In genomic region chr12:118930386-118931318, GRCm38 (mm10) we compare ENCODE assay signal across 8 mouse cellular contexts. TPM values are rescaled to one million over a fixed set of nuclear protein-coding genes. Genes with fewer than 3 reads are reported as not detected.
A peak's percentile ranks its signal among the peaks of the same experiment; 100 is the strongest.
DNase-seq lines count a peak whose midpoint lies in the region; ATAC-seq and TF ChIP-seq lines count a peak whose summit lies in the region.

No protein-coding gene starts in this region.

- no peaks in the 10 kb centered on the region for H3K9me3 ChIP-seq in CH12.LX (replicated peaks; ENCODE audit: low read length)
- no peaks in the 10 kb centered on the region for H3K9me3 ChIP-seq in forebrain, embryonic 12.5 days
- H3K9me3 ChIP-seq in liver, embryonic 14.5 days (ENCODE audit: control insufficient read depth, low read length): no peaks in the 10 kb centered on the region
- H3K9me3 ChIP-seq in neural tube, embryonic 12.5 days: no peaks in the 10 kb centered on the region

- no peak for TF ChIP-seq EP300 in CH12.LX (IDR thresholded peaks at IDR 0.05; ENCODE audit: low read length)
- no peak for TF ChIP-seq EP300 in liver, embryonic 14.5 days (IDR thresholded peaks at IDR 0.05; ENCODE audit: low read depth)

- H3K27me3 ChIP-seq in CH12.LX (replicated peaks): no peaks in the 10 kb centered on the region
- H3K27me3 ChIP-seq in forebrain, embryonic 12.5 days: no peaks in the 10 kb centered on the region
- H3K27me3 ChIP-seq in liver, embryonic 14.5 days (ENCODE audit: control insufficient read depth, insufficient read depth, low read length): no peaks in the 10 kb centered on the region
- H3K27me3 ChIP-seq in neural tube, embryonic 12.5 days (replicated peaks): no peaks in the 10 kb centered on the region

- no peak for TF ChIP-seq POLR2A in CH12.LX (IDR thresholded peaks at IDR 0.05; ENCODE audit: low read depth, low read length)
- no peak for TF ChIP-seq POLR2A in brain, embryonic 14.5 days (IDR thresholded peaks at IDR 0.05; ENCODE audit: borderline replicate concordance, extremely low read depth, insufficient read depth, insufficient read length, poor library complexity, severe bottlenecking)

- peak; percentile 87 for DNase-seq in CH12.LX (ENCODE audit: extremely low read depth)
- peak; percentile 91 for DNase-seq in brain, embryonic 14.5 days (ENCODE audit: low read depth)
- DNase-seq in heart, postnatal 25 days (ENCODE audit: low spot score): peak; percentile 1
- peak; percentile 55 to 77 for DNase-seq in kidney, postnatal 36 days
- peak; percentile 4 to 28 (median 20) for DNase-seq in liver, embryonic 14.5 days (ENCODE audit: low read depth in 3 of 3, low spot score in 3 of 3)
- peak; percentile 44 for DNase-seq in testis, postnatal 14 days (ENCODE audit: low spot score)

- no peak overlapping the region for H3K27ac ChIP-seq in CH12.LX (ENCODE audit: insufficient read depth, low read depth)
- H3K27ac ChIP-seq in forebrain, embryonic 12.5 days: no peak overlapping the region
- H3K27ac ChIP-seq in liver, embryonic 14.5 days: no peak overlapping the region
- H3K27ac ChIP-seq in neural tube, embryonic 12.5 days: no peak overlapping the region

- H3K4me3 ChIP-seq in CH12.LX (replicated peaks in 1 of 3; ENCODE audit: low read depth in 2 of 3, low read length in 2 of 3, poor library complexity in 1 of 3): peak overlapping the region in 2 of 3 experiments; percentile 18 to 50
- H3K4me3 ChIP-seq in forebrain, embryonic 12.5 days (replicated peaks): no peak overlapping the region
- H3K4me3 ChIP-seq in liver, embryonic 14.5 days (ENCODE audit: insufficient read depth in 1 of 2, low read depth in 2 of 2, low read length in 2 of 2): no peak overlapping the region
- H3K4me3 ChIP-seq in neural tube, embryonic 12.5 days: no peak overlapping the region

- H3K79me2 ChIP-seq in CH12.LX (replicated peaks; ENCODE audit: control insufficient read depth, extremely low read depth, insufficient read depth, poor library complexity, severe bottlenecking): no peaks in the 10 kb centered on the region

- H3K4me2 ChIP-seq in CH12.LX (ENCODE audit: insufficient read depth, low read depth, poor library complexity, severe bottlenecking): peak overlapping the region; percentile 87
- H3K4me2 ChIP-seq in forebrain, embryonic 12.5 days: peak overlapping the region; percentile 32
- no peak overlapping the region for H3K4me2 ChIP-seq in liver, embryonic 14.5 days (ENCODE audit: low read depth)
- peak overlapping the region; percentile 49 for H3K4me2 ChIP-seq in neural tube, embryonic 12.5 days (replicated peaks)

- dilution Hi-C loops in CH12.LX (cut with MboI; ENCODE audit: extremely low pct_ligation_motif_present, extremely low pct_unique_long_range_greater_than_20kb, low sequenced_read_pairs): no loop called here

- intact Hi-C loops in heart, postnatal 25 days (cut with DNase I): no loop called here

- in situ Hi-C loops in CH12.LX (cut with MboI; ENCODE audit: low pct_ligation_motif_present, low pct_unique_long_range_greater_than_20kb, low sequenced_read_pairs): loop anchor here (25.0 kb wide), 1 partner anchor 557 kb away; no protein-coding TSS in a partner anchor

- H3K36me3 ChIP-seq in CH12.LX (replicated peaks in 1 of 2; ENCODE audit: control insufficient read depth in 1 of 2, insufficient read depth in 1 of 2, low read length in 1 of 2): no peaks in the 10 kb centered on the region
- no peaks in the 10 kb centered on the region for H3K36me3 ChIP-seq in forebrain, embryonic 12.5 days (replicated peaks)
- H3K36me3 ChIP-seq in liver, embryonic 14.5 days (replicated peaks; ENCODE audit: control insufficient read depth, insufficient read depth, low read depth): no peaks in the 10 kb centered on the region
- no peaks in the 10 kb centered on the region for H3K36me3 ChIP-seq in neural tube, embryonic 12.5 days

- peak; percentile 82 for TF ChIP-seq RAD21 in CH12.LX (IDR thresholded peaks at IDR 0.05; ENCODE audit: low read depth, low read length)

- peak overlapping the region; percentile 64 for H3K9ac ChIP-seq in CH12.LX (ENCODE audit: insufficient read depth, low read depth)
- no peak overlapping the region for H3K9ac ChIP-seq in forebrain, embryonic 12.5 days
- no peak overlapping the region for H3K9ac ChIP-seq in liver, embryonic 14.5 days (replicated peaks)
- H3K9ac ChIP-seq in neural tube, embryonic 12.5 days: 0 out of 2 replicates have a peak overlapping the region, but pooled peaks have one; percentile 26

- peak; percentile 73 for ATAC-seq in forebrain, embryonic 12.5 days (ENCODE audit: low FRiP score)
- ATAC-seq in liver, embryonic 14.5 days (ENCODE audit: insufficient read depth): 0 out of 2 replicates have a peak, but pooled peaks have one; percentile 21
- peak; percentile 75 for ATAC-seq in neural tube, embryonic 12.5 days (ENCODE audit: low FRiP score, low read depth)

- TF ChIP-seq CTCF in CH12.LX (conservative IDR thresholded peaks at IDR 0.05 in 1 of 2, IDR thresholded peaks at IDR 0.05 in 1 of 2; ENCODE audit: low read depth in 2 of 2, low read length in 2 of 2): peak; percentile 79 to 85
- TF ChIP-seq CTCF in brain, embryonic 14.5 days (IDR thresholded peaks at IDR 0.05; ENCODE audit: borderline replicate concordance, extremely low read depth, insufficient read depth, insufficient read length): peak; percentile 42; the same call in 1 of the 2 replicates
- peak; percentile 48 for TF ChIP-seq CTCF in liver, embryonic 14.5 days (IDR thresholded peaks at IDR 0.05; ENCODE audit: low read depth)

- 21% methylated on average over 13 of the region's 13 CpGs for WGBS in forebrain, embryonic 12.5 days
- whole genome bisulfite sequencing in liver, embryonic 14.5 days (ENCODE audit: insufficient replicate concordance): 22% methylated on average over 13 of the region's 13 CpGs
- 20% methylated on average over 13 of the region's 13 CpGs for WGBS in neural tube, embryonic 12.5 days

- peaks cover 2 to 5% of the 10 kb centered on the region in 2 experiments; a peak in 2 of 4 replicates for H3K4me1 ChIP-seq in CH12.LX (ENCODE audit: control insufficient read depth in 1 of 2, insufficient read depth in 2 of 2)
- peaks cover 6% of the 10 kb centered on the region; the same call in 1 of the 2 replicates for H3K4me1 ChIP-seq in forebrain, embryonic 12.5 days
- H3K4me1 ChIP-seq in liver, embryonic 14.5 days (replicated peaks; ENCODE audit: control insufficient read depth in 2 of 2, insufficient read depth in 2 of 2, low read length in 1 of 2): no peaks in the 10 kb centered on the region
- peaks cover 7% of the 10 kb centered on the region; the same call in 1 of the 2 replicates for H3K4me1 ChIP-seq in neural tube, embryonic 12.5 days

TF ChIP-seq in CH12.LX, 34 proteins besides CTCF, POLR2A, EP300 and RAD21:
- no peak for TF ChIP-seq NRF1 (IDR thresholded peaks at IDR 0.05; ENCODE audit: low read depth, low read length)
- no peak for TF ChIP-seq SIN3A (IDR thresholded peaks at IDR 0.05; ENCODE audit: low read length)
- TF ChIP-seq BHLHE40 (IDR thresholded peaks at IDR 0.05; ENCODE audit: low read depth, low read length): 0 out of 2 replicates have a peak, but pooled peaks have one; percentile 6
- TF ChIP-seq SMC3 (IDR thresholded peaks at IDR 0.05; ENCODE audit: low read depth, low read length): peak; percentile 57
- 0 out of 2 replicates have a peak, but pooled peaks have one; percentile 25 for TF ChIP-seq IRF4 (IDR thresholded peaks at IDR 0.05; ENCODE audit: low read depth, low read length)
- TF ChIP-seq MYC (IDR thresholded peaks at IDR 0.05; ENCODE audit: low read depth, low read length): peak; percentile 79
- peak; percentile 57; the same call in 1 of the 2 replicates for TF ChIP-seq MAX (IDR thresholded peaks at IDR 0.05; ENCODE audit: low read length)
- no peak for TF ChIP-seq HCFC1 (IDR thresholded peaks at IDR 0.05; ENCODE audit: low read depth, low read length)

RNA-seq across cellular contexts. Expression of gene Abcb5, which starts 35.6 kb away (rescaled TPM):
- total RNA-seq in CH12.LX (2012; rRNA removed) (not detected in 2 replicates), CH12.LX (2014; rRNA removed) (not detected in 2 replicates)
- not detected in 2 replicates for polyA plus RNA-seq in CH12.LX (2012; ENCODE audit: insufficient read length, low read depth)
- polyA plus RNA-seq in brain, embryonic 14.5 days (2012; rRNA removed): not detected in 2 replicates
- not detected in 2 replicates for polyA plus RNA-seq in forebrain, embryonic 12.5 days (2016; fragmentation: Nextera tagmentation; extraction: Ambion mirVana)
- not detected for total RNA-seq in heart, postnatal 25 days (2021)
- not detected in 2 replicates for polyA plus RNA-seq in liver, embryonic 14.5 days (2012; rRNA removed)
- not detected in 2 replicates for polyA plus RNA-seq in liver, embryonic 14.5 days (2014; fragmentation: Nextera tagmentation; extraction: Ambion mirVana)
- polyA plus RNA-seq in neural tube, embryonic 12.5 days (2016; fragmentation: Nextera tagmentation; extraction: Ambion mirVana): not detected in 2 replicates

Comparison
In these comparisons a context has a peak if more than half of its experiments do, and no peak if none do; other contexts are left out.
1. DNase-seq: peak in every context shown above with its lines; median percentile 91 in brain, embryonic 14.5 days; 87 in CH12.LX; 66 in kidney, postnatal 36 days; 44 in testis, postnatal 14 days; 20 in liver, embryonic 14.5 days; 1 in heart, postnatal 25 days.
2. H3K4me3 ChIP-seq: peak in CH12.LX (2 of 3); none in forebrain, embryonic 12.5 days (single experiment), liver, embryonic 14.5 days (0 of 2) and neural tube, embryonic 12.5 days (single experiment).
3. H3K9ac ChIP-seq: peak in CH12.LX (single experiment) and neural tube, embryonic 12.5 days (single experiment); none in forebrain, embryonic 12.5 days (single experiment) and liver, embryonic 14.5 days (single experiment).
4. ATAC-seq: peak in every context shown above with its lines; median percentile 75 in neural tube, embryonic 12.5 days; 73 in forebrain, embryonic 12.5 days; 21 in liver, embryonic 14.5 days.
5. Peak in every context shown above with its lines, with median percentiles within 50 percentile points of each other: CTCF ChIP-seq.